Mouse (Mus musculus) embryonic facial prominence, embryonic 14.5 days (tissue): ENCODE measurements at regions not wholly inside any gene's neighbourhood (a gene's known extent, or its start where the extent isn't known, plus 50 kb on each side); places are given as distances from the start of the nearest gene placed in this dataset.

Experiments
- ATAC-seq: fragments of 200-750 bp; cut with Nextera tagmentation; 2 replicates; pipeline ENCODE4 v1.8.0; 2017; ENCODE audit warnings: low read depth, moderate number of reproducible peaks, moderate TSS enrichment
- DNase-seq: peaks from one replicate; pipeline ENCODE4 v3.0.0-alpha.2; 2015; ENCODE audit warnings: low spot score
- H3K27ac ChIP-seq: fragments of 300-500 bp; sonication (generic); replicated peaks from 2 replicates; pipeline ENCODE4 v1.5.1; 2014; ENCODE audit warnings: low read depth, mild to moderate bottlenecking, low read length, moderate library complexity
- H3K27me3 ChIP-seq: fragments of 300-500 bp; sonication (generic); replicated peaks from 2 replicates; pipeline ENCODE4 v1.6.1; 2014; ENCODE audit warnings: low read length; ENCODE audit not compliant: control insufficient read depth, insufficient read depth
- H3K36me3 ChIP-seq: fragments of 300-500 bp; sonication (generic); 2 replicates; pipeline ENCODE4 v1.6.1; 2014; ENCODE audit warnings: low read length, mixed read lengths; ENCODE audit not compliant: control insufficient read depth, insufficient read depth
- H3K4me1 ChIP-seq: fragments of 300-500 bp; sonication (generic); 2 replicates; pipeline ENCODE4 v1.6.1; 2014; ENCODE audit warnings: antibody characterized with exemption, low read length; ENCODE audit not compliant: control insufficient read depth, insufficient read depth
- H3K4me2 ChIP-seq: fragments of 300-500 bp; sonication (generic); 2 replicates; pipeline ENCODE4 v1.6.1; 2014; ENCODE audit warnings: low read depth, mild to moderate bottlenecking, low read length, moderate library complexity, mixed read lengths
- H3K4me3 ChIP-seq: fragments of 300-500 bp; sonication (generic); 2 replicates; pipeline ENCODE4 v1.5.1; 2014; ENCODE audit warnings: low read depth, mild to moderate bottlenecking, low read length
- H3K9ac ChIP-seq: fragments of 300-500 bp; sonication (generic); 2 replicates; pipeline ENCODE4 v1.6.1; 2014; ENCODE audit warnings: low read depth, mild to moderate bottlenecking, low read length, moderate library complexity, mixed read lengths
- H3K9me3 ChIP-seq: fragments of 300-500 bp; sonication (generic); 2 replicates; pipeline ENCODE4 v1.6.1; 2016; ENCODE audit warnings: low read length; ENCODE audit not compliant: control insufficient read depth
- whole genome bisulfite sequencing: fragments of 180-500 bp; shearing (Covaris S2); extraction: QIAGEN DNeasy Blood & Tissue Kit; methylation state at CpG from one replicate; pipeline ENCODE4 v1.1.7; 2014; 5-methylcytosine and 5-hydroxymethylcytosine counted together

DNA sequence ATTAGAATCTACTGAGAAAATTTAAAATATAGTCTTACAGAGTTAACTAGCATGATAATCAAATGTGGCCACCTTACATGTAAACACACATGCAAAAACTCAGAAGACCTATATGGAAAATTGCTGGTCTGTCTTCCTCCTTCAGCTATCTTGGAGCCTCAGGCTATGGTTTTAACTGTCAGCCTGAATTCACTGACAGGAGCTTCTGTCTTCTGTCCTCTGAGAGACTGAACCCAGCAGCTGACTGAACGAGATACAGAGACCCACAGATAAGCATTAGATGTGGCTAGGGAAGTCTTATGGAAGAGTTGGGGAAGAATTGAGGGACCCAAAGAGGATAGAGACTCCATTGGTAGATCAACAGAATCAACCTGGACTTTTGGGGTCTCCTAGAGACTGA, 360.0 kb upstream of the Meox2 start:
- H3K27me3 ChIP-seq: no peaks in the 10 kb centered on the region
- peaks cover 12% of the 10 kb centered on the region for H3K9me3 ChIP-seq
- no peak overlapping the region for H3K4me3 ChIP-seq
- ATAC-seq (no peak), DNase-seq (no peak)
- no peak overlapping the region for H3K9ac ChIP-seq
- H3K4me1 ChIP-seq: no peaks in the 10 kb centered on the region
- WGBS: 63% methylated on average over 1 of the region's 1 CpGs
- no peak overlapping the region for H3K27ac ChIP-seq
- no peak overlapping the region for H3K4me2 ChIP-seq
- no peaks in the 10 kb centered on the region for H3K36me3 ChIP-seq

DNA sequence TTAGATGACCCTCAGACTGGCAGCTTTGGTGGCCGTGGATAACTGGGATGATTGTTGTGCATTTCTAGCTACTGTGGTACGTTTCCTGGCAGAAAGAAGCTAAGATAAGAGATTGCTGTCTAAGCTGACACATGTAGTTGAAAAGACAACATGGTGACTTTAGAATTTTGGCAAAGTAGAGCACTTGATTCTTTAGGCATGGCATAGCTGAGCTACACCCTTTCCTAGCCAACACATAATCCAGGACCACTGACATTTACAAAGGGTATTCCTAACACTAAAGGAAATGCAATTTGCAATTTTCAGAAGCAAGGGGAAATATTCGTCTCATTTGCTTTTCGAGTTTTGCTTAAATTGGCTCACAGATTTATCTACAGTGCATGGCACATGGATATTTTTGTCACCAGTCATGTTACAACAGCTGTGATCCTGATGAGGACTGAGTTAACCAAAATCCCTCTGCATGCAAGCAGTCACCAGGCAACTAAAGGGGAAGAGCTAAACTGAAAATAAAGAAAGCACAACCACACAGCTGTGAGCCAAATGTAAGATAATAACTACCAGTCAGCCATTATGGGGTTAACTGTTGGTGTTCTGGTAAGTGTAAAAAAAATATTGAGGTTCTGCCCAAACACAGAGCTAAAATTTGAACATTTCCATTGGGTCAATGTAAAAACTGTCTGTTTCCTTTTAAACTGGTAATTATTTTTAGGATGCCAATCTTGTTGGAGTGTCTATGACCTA, 342.9 kb upstream of the Meox2 start:
- Histone ChIP-seq H3K27me3 (no peaks in the 10 kb centered on the region), H3K9ac (no peak overlapping the region), H3K36me3 (no peaks in the 10 kb centered on the region), H3K9me3 (no peaks in the 10 kb centered on the region), H3K4me1 (0 out of 2 replicates have a peak, but pooled peaks cover 6% of the 10 kb centered on the region), H3K4me2 (no peak overlapping the region), H3K4me3 (no peak overlapping the region), H3K27ac (no peak overlapping the region)
- ATAC-seq: no peak
- peak; percentile 20 for DNase-seq
- WGBS: 57% methylated on average over 4 of the region's 4 CpGs

DNA sequence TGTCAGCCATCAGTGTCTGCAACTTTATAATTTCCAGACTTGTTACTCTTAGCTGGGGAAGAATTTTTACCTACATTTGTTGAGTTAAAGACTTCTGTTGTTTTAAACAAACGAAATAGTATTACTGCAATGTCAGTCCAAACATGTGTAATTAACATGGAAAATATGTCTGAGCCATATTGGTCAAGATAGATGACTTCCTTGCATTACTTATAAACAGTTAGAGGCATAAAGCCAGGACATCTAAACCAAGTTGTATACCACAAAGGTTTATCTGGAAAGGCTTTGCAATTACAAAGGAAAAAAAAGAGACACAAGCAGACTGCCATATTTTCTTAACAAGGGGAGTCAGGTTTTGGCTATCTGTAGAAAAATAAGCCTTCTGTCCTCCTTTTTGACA, 342.2 kb upstream of the Meox2 start:
- H3K9me3 ChIP-seq: no peaks in the 10 kb centered on the region
- no peaks in the 10 kb centered on the region for H3K36me3 ChIP-seq
- no peak overlapping the region for H3K9ac ChIP-seq
- H3K27me3 ChIP-seq: no peaks in the 10 kb centered on the region
- ATAC-seq: no peak
- 0 out of 2 replicates have a peak, but pooled peaks cover 6% of the 10 kb centered on the region for H3K4me1 ChIP-seq
- H3K4me3 ChIP-seq: no peak overlapping the region
- no peak for DNase-seq
- H3K4me2 ChIP-seq: no peak overlapping the region
- 47% methylated on average over 1 of the region's 1 CpGs for WGBS
- no peak overlapping the region for H3K27ac ChIP-seq

- Histone ChIP-seq H3K4me3 (no peak overlapping the region), H3K9ac (no peak overlapping the region), H3K27me3 (no peaks in the 10 kb centered on the region), H3K27ac (no peak overlapping the region), H3K36me3 (no peaks in the 10 kb centered on the region), H3K9me3 (no peaks in the 10 kb centered on the region), H3K4me1 (no peaks in the 10 kb centered on the region), H3K4me2 (no peak overlapping the region)
- no peak for DNase-seq
- no peak for ATAC-seq
- WGBS: 74% methylated on average over 7 of the region's 7 CpGs
Observed at GRCm38 (mm10) chr12:36780761-36781160, 327.6 kb upstream of the Meox2 start.

GRCm38 (mm10) chr12:36790866-36791265, 317.5 kb upstream of the Meox2 start:
- H3K36me3 ChIP-seq: no peaks in the 10 kb centered on the region
- no peaks in the 10 kb centered on the region for H3K27me3 ChIP-seq
- H3K27ac ChIP-seq: no peak overlapping the region
- H3K9ac ChIP-seq: no peak overlapping the region
- peaks cover 8% of the 10 kb centered on the region; the same call in 1 of the 2 replicates for H3K4me1 ChIP-seq
- H3K4me3 ChIP-seq: no peak overlapping the region
- WGBS: 75% methylated on average over 2 of the region's 2 CpGs
- H3K4me2 ChIP-seq: no peak overlapping the region
- ATAC-seq (no peak), DNase-seq (no peak)
- H3K9me3 ChIP-seq: no peaks in the 10 kb centered on the region

GRCm38 (mm10) chr12:36791430-36791829, 316.9 kb upstream of the Meox2 start:
- Histone ChIP-seq H3K4me1 (peaks cover 8% of the 10 kb centered on the region; the same call in 1 of the 2 replicates), H3K4me2 (no peak overlapping the region), H3K36me3 (no peaks in the 10 kb centered on the region), H3K27me3 (no peaks in the 10 kb centered on the region), H3K27ac (no peak overlapping the region), H3K4me3 (no peak overlapping the region), H3K9me3 (no peaks in the 10 kb centered on the region), H3K9ac (no peak overlapping the region)
- DNase-seq (no peak), ATAC-seq (no peak)
- 56% methylated on average over 3 of the region's 3 CpGs for WGBS

DNA sequence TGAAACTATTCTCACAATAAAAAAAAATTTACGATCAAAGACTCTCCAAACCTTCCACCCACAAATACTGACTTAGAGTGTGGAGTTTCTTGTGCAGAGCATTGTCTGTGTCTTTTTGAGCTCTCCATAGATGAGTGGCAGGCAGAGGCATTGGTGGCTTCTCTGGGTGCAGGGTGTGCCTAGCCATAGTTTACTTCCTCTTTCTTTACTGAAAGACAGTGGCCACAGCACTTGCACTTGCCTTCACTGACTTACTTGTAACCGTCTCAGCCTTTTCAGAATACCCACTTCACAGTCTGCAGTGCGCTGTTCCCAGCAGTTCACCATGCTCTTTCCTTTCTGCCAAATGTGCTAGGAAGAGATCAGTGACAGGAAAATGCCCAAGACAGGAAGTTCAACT, 316.1 kb upstream of the Meox2 start:
- Histone ChIP-seq H3K27me3 (no peaks in the 10 kb centered on the region), H3K9me3 (no peaks in the 10 kb centered on the region), H3K27ac (no peak overlapping the region), H3K4me3 (no peak overlapping the region), H3K9ac (no peak overlapping the region), H3K4me1 (peaks cover 8% of the 10 kb centered on the region; the same call in 1 of the 2 replicates), H3K4me2 (no peak overlapping the region), H3K36me3 (no peaks in the 10 kb centered on the region)
- WGBS: 68% methylated on average over 3 of the region's 3 CpGs
- DNase-seq: no peak
- ATAC-seq: no peak

GRCm38 (mm10) chr12:36793799-36794198, 314.5 kb upstream of the Meox2 start:
- no peak overlapping the region for H3K9ac ChIP-seq
- H3K4me3 ChIP-seq: no peak overlapping the region
- 27% methylated on average over 2 of the region's 2 CpGs for WGBS
- H3K27me3 ChIP-seq: no peaks in the 10 kb centered on the region
- no peaks in the 10 kb centered on the region for H3K36me3 ChIP-seq
- H3K9me3 ChIP-seq: no peaks in the 10 kb centered on the region
- peak; percentile 27 for DNase-seq
- H3K4me1 ChIP-seq: peaks cover 8% of the 10 kb centered on the region; the same call in 1 of the 2 replicates
- ATAC-seq: no peak
- H3K27ac ChIP-seq: no peak overlapping the region
- no peak overlapping the region for H3K4me2 ChIP-seq

DNA sequence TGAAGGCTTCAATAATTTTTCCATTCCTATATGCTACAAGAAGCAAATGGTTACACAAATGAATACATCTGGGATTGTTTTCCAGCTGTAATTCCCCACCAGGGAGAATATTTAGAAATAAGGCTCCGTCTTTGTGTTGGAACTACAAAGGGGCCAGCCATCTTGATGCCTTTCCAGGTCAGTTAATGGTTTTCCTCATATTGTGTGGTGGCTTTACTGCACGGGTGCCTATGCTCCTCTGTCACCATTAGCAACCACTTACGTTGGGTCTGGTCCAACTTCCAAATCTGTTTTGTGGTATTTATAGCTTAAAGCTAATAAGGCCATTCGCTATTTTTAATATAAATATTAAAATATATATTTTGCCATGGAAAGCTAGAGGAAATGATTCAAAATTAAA, 312.1 kb upstream of the Meox2 start:
- 53% methylated on average over 4 of the region's 4 CpGs for WGBS
- Histone ChIP-seq H3K4me2 (no peak overlapping the region), H3K27ac (no peak overlapping the region), H3K4me1 (peaks cover 8% of the 10 kb centered on the region; the same call in 1 of the 2 replicates), H3K36me3 (no peaks in the 10 kb centered on the region), H3K9ac (no peak overlapping the region), H3K4me3 (no peak overlapping the region), H3K9me3 (no peaks in the 10 kb centered on the region), H3K27me3 (no peaks in the 10 kb centered on the region)
- ATAC-seq (no peak), DNase-seq (peak; percentile 15)
